Mouse (Mus musculus): ENCODE results near the gene Fam155a. TPM values are rescaled to one million over a fixed set of nuclear protein-coding genes. Genes with fewer than 3 reads are reported as not detected.
A peak's percentile ranks its signal among the peaks of the same experiment; 100 is the strongest.

Gene Fam155a
- polyA plus RNA-seq, 1 experiment from 2014 or later: 31.5 TPM

DNA sequence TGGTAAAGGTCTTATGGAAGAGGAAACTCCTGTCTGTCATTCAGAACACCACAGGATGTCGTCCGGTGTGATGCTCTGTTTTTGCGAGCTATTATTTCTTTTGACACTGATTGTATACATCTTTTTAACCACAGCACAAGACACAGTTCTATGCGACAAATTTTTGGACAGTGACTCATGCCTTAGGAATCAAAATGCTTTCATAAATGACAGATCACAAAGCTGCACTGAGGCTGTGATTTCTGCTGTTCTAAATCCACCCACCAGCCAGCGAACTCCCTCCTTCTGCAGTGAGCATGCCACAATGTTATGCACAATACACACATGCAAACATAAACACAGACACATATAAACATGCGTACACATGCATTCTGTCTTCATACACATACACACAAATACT is 224.5 kb downstream of the Fam155a start:
- no peak overlapping the region for H3K4me3 ChIP-seq (ENCODE audit: low read depth, low read length)
- ATAC-seq: no peak
- H3K36me3 ChIP-seq (ENCODE audit: control insufficient read depth, insufficient read depth, low read length): no peaks in the 10 kb centered on the region
- H3K9me3 ChIP-seq (replicated peaks; ENCODE audit: control insufficient read depth, low read length, poor library complexity, severe bottlenecking): no peaks in the 10 kb centered on the region
- peak overlapping the region; percentile 58 for H3K27ac ChIP-seq (ENCODE audit: low read length)
- 75% methylated on average over 6 of the region's 6 CpGs for WGBS
- no peaks in the 10 kb centered on the region for H3K27me3 ChIP-seq (ENCODE audit: control insufficient read depth, insufficient read depth, low read depth, low read length)
- H3K9ac ChIP-seq (ENCODE audit: low read depth, low read length): no peak overlapping the region
- H3K4me2 ChIP-seq (ENCODE audit: low read length): peak overlapping the region; percentile 41; the same call in 1 of the 2 replicates
- H3K4me1 ChIP-seq (ENCODE audit: control insufficient read depth, insufficient read depth, low read length): peaks cover 23% of the 10 kb centered on the region

DNA sequence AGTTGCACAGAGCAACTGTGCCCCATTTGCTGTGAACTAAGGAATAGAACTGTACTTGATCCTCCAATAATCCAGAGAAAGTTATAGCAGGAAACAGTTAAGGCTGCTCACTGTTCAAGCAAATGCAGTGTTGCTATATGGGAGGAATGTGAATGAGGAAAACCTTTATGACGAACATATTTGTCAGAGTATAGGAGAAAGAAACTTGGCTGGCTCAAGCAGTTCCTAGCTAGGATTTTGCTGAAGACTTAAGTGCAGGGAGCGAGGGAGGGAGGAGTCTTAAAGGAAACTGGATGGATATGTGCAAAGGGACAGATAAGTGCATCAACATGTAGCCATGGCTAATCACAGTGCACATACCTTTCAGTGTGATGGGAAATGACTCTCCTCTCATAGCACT is 225.3 kb downstream of the Fam155a start:
- Histone ChIP-seq H3K4me2 (ENCODE audit: low read length) (no peak overlapping the region), H3K4me3 (ENCODE audit: low read depth, low read length) (no peak overlapping the region), H3K4me1 (ENCODE audit: control insufficient read depth, insufficient read depth, low read length) (peaks cover 23% of the 10 kb centered on the region), H3K27ac (ENCODE audit: low read length) (no peak overlapping the region), H3K9me3 (replicated peaks; ENCODE audit: control insufficient read depth, low read length, poor library complexity, severe bottlenecking) (no peaks in the 10 kb centered on the region), H3K9ac (ENCODE audit: low read depth, low read length) (no peak overlapping the region), H3K36me3 (ENCODE audit: control insufficient read depth, insufficient read depth, low read length) (no peaks in the 10 kb centered on the region), H3K27me3 (ENCODE audit: control insufficient read depth, insufficient read depth, low read depth, low read length) (no peaks in the 10 kb centered on the region)
- ATAC-seq: no peak
- WGBS: 74% methylated on average over 2 of the region's 2 CpGs

DNA sequence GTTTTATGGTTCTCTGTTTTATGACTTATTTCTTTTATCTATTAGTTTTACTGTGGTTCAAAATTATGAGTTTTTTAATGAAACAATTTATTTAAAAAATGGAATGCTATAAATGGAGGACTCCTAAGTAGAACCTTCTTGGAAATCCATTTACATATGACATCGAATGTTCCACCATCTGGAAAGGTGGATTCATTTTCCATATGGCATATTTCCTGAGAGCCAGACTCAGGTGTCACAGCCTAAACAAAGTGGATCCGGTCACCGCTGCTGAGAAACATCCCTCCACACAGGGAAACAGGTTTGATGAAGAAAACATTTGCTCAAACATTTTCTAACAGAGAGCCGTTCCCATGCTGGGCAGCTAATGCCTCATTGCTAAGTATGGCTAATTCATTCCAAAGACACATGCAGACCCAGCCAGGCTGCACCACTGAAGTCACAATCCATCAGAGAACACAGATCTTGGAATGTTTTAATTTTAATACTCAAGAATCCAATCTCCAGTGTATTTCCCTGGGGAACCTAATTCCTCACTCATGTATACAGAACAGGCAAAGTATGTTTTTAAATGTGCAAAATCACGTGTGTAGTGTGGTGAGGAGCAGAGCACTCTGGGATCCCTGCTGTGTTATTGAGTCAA is 235.1 kb downstream of the Fam155a start:
- no peaks in the 10 kb centered on the region for H3K4me1 ChIP-seq (ENCODE audit: control insufficient read depth, insufficient read depth, low read length)
- H3K4me3 ChIP-seq (ENCODE audit: low read depth, low read length): no peak overlapping the region
- no peak overlapping the region for H3K27ac ChIP-seq (ENCODE audit: low read length)
- no peak overlapping the region for H3K9ac ChIP-seq (ENCODE audit: low read depth, low read length)
- no peaks in the 10 kb centered on the region for H3K36me3 ChIP-seq (ENCODE audit: control insufficient read depth, insufficient read depth, low read length)
- H3K4me2 ChIP-seq (ENCODE audit: low read length): no peak overlapping the region
- no peaks in the 10 kb centered on the region for H3K27me3 ChIP-seq (ENCODE audit: control insufficient read depth, insufficient read depth, low read depth, low read length)
- no peak for ATAC-seq
- H3K9me3 ChIP-seq (replicated peaks; ENCODE audit: control insufficient read depth, low read length, poor library complexity, severe bottlenecking): no peaks in the 10 kb centered on the region
- 74% methylated on average over 5 of the region's 5 CpGs for WGBS

DNA sequence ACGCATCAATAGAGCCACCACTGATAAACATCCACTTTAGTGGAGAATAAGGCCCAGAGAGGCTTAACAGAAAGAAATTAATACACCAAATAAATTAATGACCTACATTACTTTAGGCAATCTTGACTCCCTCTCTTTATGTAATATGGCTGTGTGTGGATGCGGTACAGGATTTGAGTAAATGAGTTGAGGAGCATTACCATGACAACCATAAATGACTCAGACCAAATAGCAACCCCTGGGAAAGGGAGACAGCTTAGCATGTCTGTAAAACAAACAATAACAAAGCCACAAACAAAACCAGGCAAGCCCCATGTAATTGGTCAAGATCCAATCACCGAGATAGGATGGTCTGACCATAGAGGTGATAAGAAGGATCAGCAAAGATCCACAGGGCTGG is 244.4 kb downstream of the Fam155a start:
- no peaks in the 10 kb centered on the region for H3K36me3 ChIP-seq (ENCODE audit: control insufficient read depth, insufficient read depth, low read length)

DNA sequence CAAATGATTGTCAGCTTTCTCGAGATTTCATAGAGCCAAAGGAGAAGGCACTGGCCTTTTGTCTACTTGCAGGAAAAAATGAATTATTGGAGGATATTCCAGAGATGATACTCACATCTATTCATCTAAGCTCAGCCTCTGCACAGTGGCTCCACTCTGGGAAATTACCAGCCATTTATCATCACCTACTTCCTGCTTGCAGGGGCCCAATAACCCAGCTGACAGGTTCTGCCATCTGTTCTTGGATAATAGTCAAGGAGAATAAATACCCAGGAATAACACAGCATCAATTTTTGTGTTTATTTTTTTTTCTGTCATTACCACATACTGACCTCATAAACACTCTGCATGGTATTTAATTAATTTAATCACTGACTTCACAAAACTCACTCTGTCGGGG is 249.4 kb downstream of the Fam155a start:
- Histone ChIP-seq H3K4me2 (ENCODE audit: low read length) (no peak overlapping the region), H3K9ac (ENCODE audit: low read depth, low read length) (no peak overlapping the region), H3K4me3 (ENCODE audit: low read depth, low read length) (no peak overlapping the region), H3K36me3 (ENCODE audit: control insufficient read depth, insufficient read depth, low read length) (no peaks in the 10 kb centered on the region), H3K4me1 (ENCODE audit: control insufficient read depth, insufficient read depth, low read length) (peaks cover 9% of the 10 kb centered on the region), H3K27ac (ENCODE audit: low read length) (no peak overlapping the region), H3K9me3 (replicated peaks; ENCODE audit: control insufficient read depth, low read length, poor library complexity, severe bottlenecking) (no peaks in the 10 kb centered on the region), H3K27me3 (ENCODE audit: control insufficient read depth, insufficient read depth, low read depth, low read length) (no peaks in the 10 kb centered on the region)
- ATAC-seq: no peak
- WGBS: 82% methylated on average over 2 of the region's 2 CpGs

More for the DNA sequence above, 244.4 kb downstream of the Fam155a start:
- no peak overlapping the region for H3K4me3 ChIP-seq (ENCODE audit: low read depth, low read length)
- H3K27me3 ChIP-seq (ENCODE audit: control insufficient read depth, insufficient read depth, low read depth, low read length): no peaks in the 10 kb centered on the region
- no peak overlapping the region for H3K4me2 ChIP-seq (ENCODE audit: low read length)
- peaks cover 13% of the 10 kb centered on the region for H3K4me1 ChIP-seq (ENCODE audit: control insufficient read depth, insufficient read depth, low read length)
- H3K27ac ChIP-seq (ENCODE audit: low read length): peak overlapping the region; percentile 55; the same call in 1 of the 2 replicates
- H3K9me3 ChIP-seq (replicated peaks; ENCODE audit: control insufficient read depth, low read length, poor library complexity, severe bottlenecking): no peaks in the 10 kb centered on the region
- H3K9ac ChIP-seq (ENCODE audit: low read depth, low read length): no peak overlapping the region
- ATAC-seq: peak; percentile 56; the same call in 1 of the 2 replicates
- WGBS: 53% methylated on average over 3 of the region's 3 CpGs

DNA sequence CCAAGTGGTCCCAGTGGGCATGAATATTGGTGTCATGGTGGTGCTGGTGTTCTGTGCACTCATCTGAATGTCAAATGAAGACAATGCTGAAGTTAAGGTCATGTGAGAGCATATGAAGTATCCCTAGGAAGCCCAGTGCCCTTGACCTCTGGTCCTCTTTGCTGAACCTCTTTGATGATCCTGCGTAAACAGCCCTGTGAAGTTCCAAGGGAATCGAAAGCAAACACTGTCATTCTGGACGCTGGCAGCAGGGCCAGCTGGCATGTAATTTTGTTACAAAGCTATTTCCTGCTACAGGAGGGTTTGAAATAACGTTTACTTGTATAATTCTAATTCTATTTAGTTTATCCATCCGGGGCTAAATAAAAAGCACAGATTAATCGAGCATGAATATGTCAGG is 270.2 kb downstream of the Fam155a start:
- ATAC-seq: no peak
- 54% methylated on average over 6 of the region's 6 CpGs for WGBS

DNA sequence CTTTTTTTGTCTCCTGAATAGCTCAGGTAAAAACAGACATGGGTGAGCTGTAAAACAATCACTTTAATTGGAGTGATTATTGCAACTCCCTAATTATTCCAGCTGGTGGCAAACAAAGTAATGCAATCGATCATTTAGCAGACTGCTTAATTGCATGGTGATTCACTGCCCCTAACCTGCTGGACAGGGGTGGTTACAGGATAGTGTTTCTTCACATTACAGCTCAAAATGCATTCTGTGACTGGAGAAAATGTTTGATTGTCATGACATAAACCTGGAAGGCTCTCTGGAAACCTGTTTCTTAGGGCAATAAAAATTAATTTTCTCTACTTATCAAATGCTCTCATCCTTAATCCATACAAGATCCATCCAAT is 276.7 kb downstream of the Fam155a start:
- H3K36me3 ChIP-seq (ENCODE audit: control insufficient read depth, insufficient read depth, low read length): no peaks in the 10 kb centered on the region
- 45% methylated on average over 1 of the region's 1 CpGs for WGBS
- no peak overlapping the region for H3K9ac ChIP-seq (ENCODE audit: low read depth, low read length)
- no peak overlapping the region for H3K4me2 ChIP-seq (ENCODE audit: low read length)
- no peaks in the 10 kb centered on the region for H3K27me3 ChIP-seq (ENCODE audit: control insufficient read depth, insufficient read depth, low read depth, low read length)
- peak overlapping the region; percentile 66 for H3K27ac ChIP-seq (ENCODE audit: low read length)
- no peaks in the 10 kb centered on the region for H3K9me3 ChIP-seq (replicated peaks; ENCODE audit: control insufficient read depth, low read length, poor library complexity, severe bottlenecking)
- H3K4me3 ChIP-seq (ENCODE audit: low read depth, low read length): no peak overlapping the region
- no peak for ATAC-seq
- H3K4me1 ChIP-seq (ENCODE audit: control insufficient read depth, insufficient read depth, low read length): peaks cover 11% of the 10 kb centered on the region

More for the DNA sequence above, 270.2 kb downstream of the Fam155a start:
- Histone ChIP-seq H3K9me3 (replicated peaks; ENCODE audit: control insufficient read depth, low read length, poor library complexity, severe bottlenecking) (no peaks in the 10 kb centered on the region), H3K4me2 (ENCODE audit: low read length) (no peak overlapping the region), H3K27ac (ENCODE audit: low read length) (no peak overlapping the region), H3K9ac (ENCODE audit: low read depth, low read length) (no peak overlapping the region), H3K27me3 (ENCODE audit: control insufficient read depth, insufficient read depth, low read depth, low read length) (no peaks in the 10 kb centered on the region), H3K36me3 (ENCODE audit: control insufficient read depth, insufficient read depth, low read length) (no peaks in the 10 kb centered on the region), H3K4me1 (ENCODE audit: control insufficient read depth, insufficient read depth, low read length) (no peaks in the 10 kb centered on the region), H3K4me3 (ENCODE audit: low read depth, low read length) (no peak overlapping the region)

DNA sequence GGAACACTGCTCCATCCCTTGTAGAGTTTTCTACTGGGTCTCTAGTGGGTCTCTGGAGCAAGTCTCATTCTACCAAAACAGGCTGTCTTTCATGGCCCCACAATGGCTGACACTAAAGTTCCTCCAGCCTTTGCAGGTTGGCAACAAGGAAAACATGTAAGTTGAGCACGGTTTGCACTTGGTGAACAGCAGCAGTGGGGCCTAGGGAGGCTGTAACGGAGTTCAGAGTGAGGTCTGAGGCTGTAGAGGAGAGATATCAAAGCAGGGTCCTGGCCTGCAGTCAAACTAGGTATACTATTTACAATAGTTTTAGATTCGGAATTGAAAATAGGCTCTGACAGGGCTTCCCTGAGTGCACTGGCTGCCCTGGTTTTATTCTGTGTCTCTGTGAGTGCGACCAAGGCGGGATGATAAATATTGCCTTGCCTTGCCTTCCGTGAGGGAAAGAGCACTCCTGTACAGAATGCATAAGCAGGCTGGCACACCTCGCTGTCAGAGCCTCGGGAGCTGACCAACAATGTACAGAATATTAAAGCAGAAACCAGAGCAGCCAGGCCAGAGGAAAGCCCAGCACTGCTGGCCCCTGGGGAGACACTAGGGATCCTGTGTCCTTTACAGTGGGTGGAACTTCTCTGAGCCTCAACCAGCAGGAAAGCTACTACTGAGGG is 277.3 kb downstream of the Fam155a start:
- no peaks in the 10 kb centered on the region for H3K9me3 ChIP-seq (replicated peaks; ENCODE audit: control insufficient read depth, low read length, poor library complexity, severe bottlenecking)
- H3K4me1 ChIP-seq (ENCODE audit: control insufficient read depth, insufficient read depth, low read length): peaks cover 11% of the 10 kb centered on the region
- peak overlapping the region; percentile 9; the same call in 1 of the 2 replicates for H3K4me2 ChIP-seq (ENCODE audit: low read length)
- WGBS: 37% methylated on average over 8 of the region's 8 CpGs
- no peaks in the 10 kb centered on the region for H3K27me3 ChIP-seq (ENCODE audit: control insufficient read depth, insufficient read depth, low read depth, low read length)
- H3K27ac ChIP-seq (ENCODE audit: low read length): peak overlapping the region; percentile 66
- peak; percentile 59 for ATAC-seq
- no peaks in the 10 kb centered on the region for H3K36me3 ChIP-seq (ENCODE audit: control insufficient read depth, insufficient read depth, low read length)
- H3K4me3 ChIP-seq (ENCODE audit: low read depth, low read length): no peak overlapping the region
- no peak overlapping the region for H3K9ac ChIP-seq (ENCODE audit: low read depth, low read length)

DNA sequence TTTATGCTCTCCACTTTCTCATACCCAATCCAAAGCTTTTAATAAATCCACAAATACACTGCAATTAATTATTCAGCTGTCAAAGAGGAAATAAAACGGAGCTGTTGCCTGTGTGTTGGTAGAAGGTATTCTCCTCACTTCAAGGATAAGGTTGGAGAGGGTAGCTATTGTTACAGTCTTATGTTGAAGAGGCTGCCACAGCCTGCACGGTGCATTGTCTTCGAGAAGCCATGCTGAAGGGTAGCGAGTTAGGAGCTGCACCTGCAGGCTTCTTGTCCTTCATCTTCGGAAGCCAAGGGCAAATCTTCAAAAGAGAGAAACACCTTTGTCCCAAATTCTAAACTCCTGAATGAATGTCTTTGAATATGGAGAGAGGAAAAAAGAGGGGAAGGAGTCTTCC is 288.4 kb downstream of the Fam155a start:
- peak; percentile 66; the same call in 1 of the 2 replicates for ATAC-seq
- Histone ChIP-seq H3K4me1 (ENCODE audit: control insufficient read depth, insufficient read depth, low read length) (peaks cover 13% of the 10 kb centered on the region), H3K9me3 (replicated peaks; ENCODE audit: control insufficient read depth, low read length, poor library complexity, severe bottlenecking) (no peaks in the 10 kb centered on the region), H3K4me3 (ENCODE audit: low read depth, low read length) (no peak overlapping the region), H3K36me3 (ENCODE audit: control insufficient read depth, insufficient read depth, low read length) (no peaks in the 10 kb centered on the region), H3K27ac (ENCODE audit: low read length) (no peak overlapping the region), H3K4me2 (ENCODE audit: low read length) (no peak overlapping the region), H3K27me3 (ENCODE audit: control insufficient read depth, insufficient read depth, low read depth, low read length) (no peaks in the 10 kb centered on the region), H3K9ac (ENCODE audit: low read depth, low read length) (no peak overlapping the region)
- 46% methylated on average over 5 of the region's 5 CpGs for WGBS

Measured in midbrain, embryonic 16.5 days (tissue).